Mouse (Mus musculus): ENCODE results near the gene Cacnb1.

Cacnb1 gene

GRCm38 (mm10) chr11:98005686-98006085 is 17.1 kb downstream of the Cacnb1 start:
- DNase-seq, result no peak

GRCm38 (mm10) chr11:98005076-98005475 is 17.8 kb downstream of the Cacnb1 start:
- no peak for DNase-seq

- DNase-seq, result no peak
Observed at GRCm38 (mm10) chr11:98004161-98004560, 18.7 kb downstream of the Cacnb1 start.

- no peak for DNase-seq
Observed at GRCm38 (mm10) chr11:98003171-98003671, 19.6 kb downstream of the Cacnb1 start.

- peak; percentile 69 to 90 for DNase-seq
Observed at GRCm38 (mm10) chr11:98002627-98003026, 20.2 kb downstream of the Cacnb1 start.

GRCm38 (mm10) chr11:98001986-98002385 is 20.8 kb downstream of the Cacnb1 start:
- no peak for DNase-seq

- no peak for DNase-seq
Observed at GRCm38 (mm10) chr11:98001351-98001824, 21.4 kb downstream of the Cacnb1 start.

GRCm38 (mm10) chr11:98000378-98001140 is 22.3 kb downstream of the Cacnb1 start:
- no peak for DNase-seq

- DNase-seq, result no peak
Observed at GRCm38 (mm10) chr11:97999748-98000147, 23.1 kb downstream of the Cacnb1 start.

GRCm38 (mm10) chr11:97998898-97999608 is 23.8 kb downstream of the Cacnb1 start:
- DNase-seq, result no peak

GRCm38 (mm10) chr11:97998074-97998793 is 24.6 kb downstream of the Cacnb1 start:
- no peak for DNase-seq

- DNase-seq, result no peak
Observed at GRCm38 (mm10) chr11:97997387-97997960, 25.4 kb downstream of the Cacnb1 start.

GRCm38 (mm10) chr11:97996691-97997090 is 26.1 kb downstream of the Cacnb1 start:
- no peak for DNase-seq

- peak; percentile 19 to 56 for DNase-seq
Observed at GRCm38 (mm10) chr11:97995564-97996288, 27.1 kb downstream of the Cacnb1 start, which contains the start of gene Arl5c. Arl5c (minus strand) TSS chr11:97996181.

- peak; percentile 83 to 95 for DNase-seq
Observed at GRCm38 (mm10) chr11:97994539-97995100, 28.2 kb downstream of the Cacnb1 start.

GRCm38 (mm10) chr11:97988530-97989096 is 34.2 kb downstream of the Cacnb1 start:
- DNase-seq, result peak; percentile 92 to 94

- DNase-seq, result peak; percentile 95 to 96
Observed at GRCm38 (mm10) chr11:97987551-97988526, 35.0 kb downstream of the Cacnb1 start.

GRCm38 (mm10) chr11:97986738-97987465 is 35.9 kb downstream of the Cacnb1 start:
- DNase-seq, result no peak

Data from kidney, postnatal 36 days (tissue).